14 mouse cellular contexts compared by ENCODE assay signal in the genomic region with DNA sequence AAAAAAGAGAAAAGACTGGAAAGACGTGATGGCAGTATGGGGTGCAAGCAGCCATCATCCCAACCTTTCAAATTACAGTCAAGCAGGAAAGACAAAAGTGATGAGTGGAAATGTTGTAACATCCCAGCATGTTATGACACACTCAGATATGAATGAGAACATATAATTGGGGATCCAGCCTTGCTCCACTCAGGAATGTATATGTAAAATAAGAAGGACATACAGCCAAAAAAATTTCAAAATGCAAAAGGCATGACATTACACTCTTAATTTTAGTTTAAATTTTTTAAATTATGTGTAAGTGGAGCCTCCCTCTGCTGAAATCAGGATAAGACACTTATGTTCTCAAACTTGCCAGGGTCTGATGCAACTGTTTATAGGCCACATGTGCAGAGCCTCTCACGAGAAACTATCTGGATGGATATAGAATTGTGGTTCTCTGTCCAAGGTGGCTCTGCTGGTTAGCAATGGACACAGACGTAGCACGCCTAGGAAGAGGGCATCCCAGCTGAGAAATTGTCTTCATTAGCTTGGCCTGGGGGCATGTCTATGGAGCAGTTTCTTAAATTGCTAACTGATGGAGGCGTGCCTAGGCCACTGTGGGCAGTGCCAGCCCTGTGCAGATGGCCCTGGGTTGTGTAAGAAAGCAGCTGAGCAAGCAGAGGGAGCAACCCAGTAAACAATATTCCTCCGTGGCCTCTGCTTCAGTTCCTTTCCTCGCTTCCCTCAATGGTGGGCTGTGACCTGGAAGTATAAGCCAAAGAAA.
DNase-seq lines count a peak whose midpoint lies in the region; ATAC-seq and TF ChIP-seq lines count a peak whose summit lies in the region.
"Had no signal": no experiment of that assay in that cellular context is flagged by ENCODE, and none has a peak within 500 bp of the region (broad histone marks: within the 10 kb centered on the region; RNA-seq: fewer than 3 reads in every experiment).

No protein-coding gene starts in this region.

- no peaks in the 10 kb centered on the region for H3K36me3 ChIP-seq in lung, embryonic 14.5 days (ENCODE audit: insufficient read depth)
- H3K36me3 ChIP-seq: hindbrain, embryonic 15.5 days had no signal

- H3K4me1 ChIP-seq in lung, embryonic 14.5 days (ENCODE audit: insufficient read depth), result no peaks in the 10 kb centered on the region
- H3K4me1 ChIP-seq: hindbrain, embryonic 15.5 days had no signal

- no peak overlapping the region for H3K9ac ChIP-seq in lung, embryonic 14.5 days
- H3K9ac ChIP-seq: hindbrain, embryonic 15.5 days had no signal

- intact Hi-C loops in heart, postnatal 36 days (cut with DNase I), result no loop called here

- 64% methylated on average over 7 of the region's 7 CpGs for WGBS in lung, embryonic 14.5 days

- DNase-seq in gastrocnemius, postnatal 25 days, result peak; percentile 34
- DNase-seq in gastrocnemius, postnatal 10 days, result no peak
- peak; percentile 50 for DNase-seq in lung, embryonic 14.5 days
- DNase-seq in lung, postnatal 25 days (ENCODE audit: low spot score), result no peak
- DNase-seq in adrenal gland, postnatal 14 days, result peak; percentile 40
- peak; percentile 11 for DNase-seq in fat pad, adult 2 months (ENCODE audit: extremely low read depth, low read depth, low spot score)
- no peak for DNase-seq in heart, postnatal 36 days
- DNase-seq: cerebellum, adult 11 months; heart, adult 2 months; layer of hippocampus, adult 9-11 months; right cerebral cortex, postnatal 25 days had no signal

- H3K27me3 ChIP-seq in lung, embryonic 14.5 days (ENCODE audit: insufficient read depth, low read length), result no peaks in the 10 kb centered on the region
- H3K27me3 ChIP-seq: hindbrain, embryonic 15.5 days; Patski had no signal

- H3K4me3 ChIP-seq in lung, embryonic 14.5 days (ENCODE audit: low read depth, low read length), result no peak overlapping the region
- H3K4me3 ChIP-seq: heart, adult 2 months; hindbrain, embryonic 15.5 days had no signal

- no peaks in the 10 kb centered on the region for H3K9me3 ChIP-seq in lung, embryonic 14.5 days (ENCODE audit: low read depth, low read length)
- H3K9me3 ChIP-seq: hindbrain, embryonic 15.5 days had no signal

- ATAC-seq in lung, embryonic 14.5 days (ENCODE audit: insufficient read depth), result no peak; the same call in 1 of the 2 replicates
- ATAC-seq: Patski had no signal

- H3K4me2 ChIP-seq in lung, embryonic 14.5 days, result no peak overlapping the region
- H3K4me2 ChIP-seq: hindbrain, embryonic 15.5 days had no signal

- no peak for TF ChIP-seq CTCF in lung, embryonic 14.5 days (IDR thresholded peaks at IDR 0.05; ENCODE audit: low read depth)

- no peak overlapping the region for H3K27ac ChIP-seq in lung, embryonic 14.5 days (ENCODE audit: low read depth)
- H3K27ac ChIP-seq: heart, adult 2 months; hindbrain, embryonic 15.5 days; kidney, postnatal 0 days had no signal

Comparison
In these comparisons a context has a peak if more than half of its experiments do, and no peak if none do; other contexts are left out.
1. DNase-seq: peak in gastrocnemius, postnatal 25 days (single experiment), lung, embryonic 14.5 days (single experiment), adrenal gland, postnatal 14 days (single experiment) and fat pad, adult 2 months (single experiment); none in gastrocnemius, postnatal 10 days (single experiment), lung, postnatal 25 days (single experiment) and heart, postnatal 36 days (0 of 2).